Mouse (Mus musculus) G1E-ER4 (cell line): Measurements from ENCODE around the gene Gm47283. TPM values are rescaled to one million over a fixed set of nuclear protein-coding genes. Genes with fewer than 3 reads are reported as not detected.
"Not testable (repeated sequence)": the region's sequence is repeated elsewhere in the genome, so short reads cannot be mapped to it uniquely, and the experiment has no call there.

Source experiments
- GATA1 ChIP-seq: IDR thresholded peaks from one replicate; pipeline ENCODE4 v1.8.0; 2012; ENCODE audit warnings: low read length, inconsistent platforms
- polyA plus RNA-seq: library from polyadenylated mRNA; stranded (reverse); fragments of >175 nt; gene quantifications from 2 replicates; pipeline ENCODE4 v1.2.3, GENCODE M21; 2012

Gm47283 gene
- not detected in 2 replicates for polyA plus RNA-seq

DNA sequence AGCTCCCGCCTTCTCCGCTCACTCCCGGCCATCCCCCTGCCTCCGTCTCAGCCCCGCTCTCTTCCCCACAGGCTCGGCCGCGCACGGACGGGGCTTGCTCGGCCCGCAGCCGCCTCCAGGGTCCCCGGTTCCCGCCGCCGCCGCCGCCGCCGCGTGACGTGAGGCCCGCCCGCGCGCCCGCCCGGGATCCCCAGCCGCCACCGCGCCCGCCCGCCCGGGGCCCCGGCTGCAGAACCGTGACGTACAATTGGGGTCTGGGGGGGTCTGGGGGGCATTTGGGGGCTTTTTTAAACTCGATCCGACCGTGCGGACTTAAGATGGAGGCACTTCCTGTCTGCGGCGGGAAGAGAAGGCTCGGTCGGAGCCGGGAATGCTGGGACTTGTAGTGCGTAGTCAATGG lies at the start of gene Gm47283:
Gm47283 (plus strand) TSS at position 301 of the 400 bp plus-strand sequence.
- not testable (repeated sequence) for TF ChIP-seq GATA1

- TF ChIP-seq GATA1 = no peak
Observed at GRCm38 (mm10) chrY:90737606-90738430, 46.7 kb upstream of the Gm47283 start.

DNA sequence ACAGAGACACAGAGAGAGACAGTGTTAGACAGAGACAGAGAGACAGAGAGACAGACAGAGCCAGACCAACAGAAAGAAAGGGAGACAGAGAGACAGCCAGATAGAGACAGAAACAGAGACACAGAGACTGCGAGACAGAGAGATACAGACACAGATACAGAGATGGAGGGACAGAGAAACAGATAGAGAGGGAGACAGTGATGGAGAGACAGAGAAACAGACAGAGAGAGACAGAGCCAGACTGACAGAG lies 46.2 kb upstream of the Gm47283 start:
- no peak for TF ChIP-seq GATA1

DNA sequence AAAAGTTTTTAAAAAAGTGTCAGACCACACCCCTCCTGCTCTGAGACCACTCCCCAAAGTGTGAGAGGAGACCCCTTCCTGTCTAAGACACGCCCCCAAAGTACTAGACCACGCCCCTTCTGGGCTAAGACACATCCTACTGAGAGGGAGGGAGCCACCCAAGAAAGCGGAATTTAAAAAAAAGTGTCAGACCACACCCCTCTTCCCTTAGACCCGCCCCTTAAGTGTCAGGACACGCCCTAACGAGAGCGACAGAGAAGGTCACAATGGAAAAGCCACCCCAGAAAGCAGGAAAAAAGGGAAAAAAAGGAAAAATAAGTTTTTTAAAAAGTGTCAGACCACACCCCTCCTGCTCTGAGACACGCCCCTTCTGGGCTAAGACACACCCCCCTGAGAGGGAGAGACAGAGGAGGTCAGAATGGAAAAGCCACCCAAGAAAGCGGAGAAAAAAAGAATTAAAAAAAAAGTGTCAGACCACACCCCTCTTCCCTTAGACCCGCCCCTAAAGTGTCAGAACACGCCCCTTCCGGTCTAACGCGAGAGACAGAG lies 44.5 kb upstream of the Gm47283 start:
- TF ChIP-seq GATA1 = no peak

DNA sequence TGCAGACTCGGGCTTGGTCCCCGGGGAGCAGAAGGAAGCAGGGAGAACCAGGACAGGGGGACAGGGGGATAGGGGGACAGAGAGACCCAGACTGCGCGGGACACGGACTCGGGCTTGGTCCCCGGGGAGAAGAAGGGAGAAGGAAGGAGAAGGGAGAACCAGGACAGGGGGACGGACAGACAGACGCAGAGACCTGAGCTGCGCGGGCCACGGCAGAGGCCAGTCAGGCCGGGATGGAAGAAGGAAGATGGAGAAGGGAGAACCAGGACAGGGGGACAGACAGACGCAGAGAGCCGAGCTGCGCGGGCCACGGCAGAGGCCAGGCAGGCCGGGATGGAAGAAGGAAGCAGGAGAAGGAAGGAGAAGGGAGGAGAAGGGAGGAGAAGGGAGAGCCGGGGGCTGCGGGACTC lies 40.7 kb upstream of the Gm47283 start:
- TF ChIP-seq GATA1 = no peak

- TF ChIP-seq GATA1 = not testable (repeated sequence)
Observed at GRCm38 (mm10) chrY:90754721-90755120, 29.8 kb upstream of the Gm47283 start, which contains the start of gene Gm21860. Gene Gm21860, minus strand, starts transcription at chrY:90754821.

DNA sequence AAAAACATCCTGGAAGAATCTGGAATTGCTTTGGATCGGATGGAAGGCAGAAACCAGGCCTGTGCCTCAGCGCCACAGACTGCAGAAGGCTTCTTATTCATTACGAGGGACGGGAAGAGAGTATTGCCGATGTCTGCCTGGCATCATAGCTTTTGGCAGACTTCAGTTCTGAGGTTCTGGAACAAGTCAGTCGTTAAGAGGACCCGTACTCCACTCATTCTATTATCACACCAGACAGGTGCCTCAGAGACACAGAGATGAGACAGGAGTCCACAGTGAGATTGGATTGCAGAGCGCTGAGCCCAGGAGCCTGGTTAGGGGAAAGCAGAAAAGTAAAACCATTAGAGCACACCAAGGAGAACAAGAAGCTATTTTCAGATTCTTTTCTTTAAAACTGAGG lies 54.5 kb downstream of the Gm47283 start, which contains the start of gene Gm21748:
Gm21748 (minus strand) TSS at position 101 of the 400 bp plus-strand sequence.
- TF ChIP-seq GATA1 = not testable (repeated sequence)

Other genes starting within 250 kb of the Gm47283 start
- gene Gm21860, start 29.9 kb upstream of the Gm47283 start, polyA plus RNA-seq = not detected in 2 replicates
- not detected in 2 replicates for gene Gm21748, start 54.4 kb downstream of the Gm47283 start, polyA plus RNA-seq